Mouse (Mus musculus) erythroblast, embryonic 14.5 days (primary cell): ENCODE measurements around the gene Apoc3.

Experiments used
- GATA1 ChIP-seq: IDR thresholded peaks from 2 replicates; pipeline ENCODE4 v1.6.1; 2012; ENCODE audit warnings: low read length, inconsistent platforms, mixed read lengths
- TAL1 ChIP-seq: IDR thresholded peaks from 3 replicates; pipeline ENCODE4 v1.6.1; 2012; ENCODE audit warnings: low read length, inconsistent platforms, mixed read lengths

DNA sequence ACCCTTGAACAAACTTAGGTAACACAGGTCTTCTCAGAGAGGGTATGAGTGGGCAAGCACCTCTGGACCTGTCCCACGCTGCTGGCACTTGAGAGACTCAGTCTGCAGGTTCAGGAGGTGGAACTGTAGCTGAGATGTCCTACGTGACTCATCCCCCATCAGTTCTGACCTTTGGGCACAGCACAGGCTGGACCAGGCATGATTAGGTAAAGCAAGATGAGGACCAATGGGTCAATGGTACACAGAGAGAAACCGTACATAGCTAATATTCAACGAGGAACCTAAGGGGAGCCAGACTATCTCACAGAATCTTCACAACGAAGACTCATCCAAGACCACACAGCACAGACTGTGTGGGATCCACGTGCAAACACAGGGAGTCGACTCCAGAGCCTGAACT is 3.4 kb upstream of the Apoc3 start:
- TF ChIP-seq GATA1 (no peak), TAL1 (no peak)
